Mouse (Mus musculus): ENCODE measurements around the gene Rhoh. TPM values are rescaled to one million over a fixed set of nuclear protein-coding genes. Genes with fewer than 3 reads are reported as not detected.

Rhoh gene
- polyA plus RNA-seq, 1 experiment from 2014 or later, result 5.1 TPM

DNA sequence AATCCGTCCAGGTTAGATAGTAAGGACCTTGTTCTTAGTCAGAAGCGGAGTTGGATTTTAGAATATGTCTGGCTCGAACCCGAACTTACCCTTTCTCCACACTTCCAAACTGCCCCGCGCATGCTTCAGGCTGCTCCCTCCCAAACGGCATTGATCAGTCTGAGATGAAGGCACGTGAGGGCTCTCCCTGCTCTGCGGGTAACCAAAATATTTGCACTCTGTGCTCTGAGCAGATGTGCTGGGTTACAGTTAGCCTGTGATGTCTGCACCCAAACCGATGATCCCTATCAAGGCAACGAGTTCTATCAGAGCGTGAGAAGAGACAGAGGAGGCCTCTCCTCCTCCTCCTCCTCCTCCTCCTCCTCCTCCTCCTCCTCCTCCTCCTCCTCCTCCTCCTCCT, 3.1 kb upstream of the Rhoh start:
- no peaks in the 10 kb centered on the region for H3K9me3 ChIP-seq (ENCODE audit: low read length)
- 46% methylated on average over 12 of the region's 12 CpGs for WGBS (ENCODE audit: insufficient replicate concordance)
- DNase-seq, result no peak
- peak; percentile 43 for ATAC-seq
- H3K4me3 ChIP-seq (ENCODE audit: low read depth, low read length), result no peak overlapping the region
- 0 out of 2 replicates have a peak overlapping the region, but pooled peaks have one; percentile 5 for H3K9ac ChIP-seq (replicated peaks)
- no peak overlapping the region for H3K4me2 ChIP-seq (ENCODE audit: low read depth, low read length)
- TF ChIP-seq EP300 (IDR thresholded peaks at IDR 0.05; ENCODE audit: low read depth) (no peak), CTCF (IDR thresholded peaks at IDR 0.05; ENCODE audit: low read depth) (no peak)
- H3K27ac ChIP-seq (ENCODE audit: low read depth), result peak overlapping the region; percentile 48; the same call in 1 of the 2 replicates
- H3K27me3 ChIP-seq (ENCODE audit: insufficient read depth, low read length), result no peaks in the 10 kb centered on the region
- H3K36me3 ChIP-seq (replicated peaks; ENCODE audit: insufficient read depth, low read length), result no peaks in the 10 kb centered on the region
- H3K4me1 ChIP-seq (ENCODE audit: insufficient read depth), result peaks cover 4% of the 10 kb centered on the region; the same call in 1 of the 2 replicates

GRCm38 (mm10) chr5:65858355-65858754, 2.7 kb upstream of the Rhoh start:
- ATAC-seq (no peak), DNase-seq (no peak)
- H3K4me3 ChIP-seq (ENCODE audit: low read depth, low read length), result no peak overlapping the region
- H3K9me3 ChIP-seq (ENCODE audit: low read length), result no peaks in the 10 kb centered on the region
- WGBS (ENCODE audit: insufficient replicate concordance), result 75% methylated on average over 4 of the region's 6 CpGs
- no peaks in the 10 kb centered on the region for H3K27me3 ChIP-seq (ENCODE audit: insufficient read depth, low read length)
- no peaks in the 10 kb centered on the region for H3K36me3 ChIP-seq (replicated peaks; ENCODE audit: insufficient read depth, low read length)
- no peak overlapping the region for H3K4me2 ChIP-seq (ENCODE audit: low read depth, low read length)
- TF ChIP-seq EP300 (IDR thresholded peaks at IDR 0.05; ENCODE audit: low read depth) (no peak), CTCF (IDR thresholded peaks at IDR 0.05; ENCODE audit: low read depth) (no peak)
- peak overlapping the region; percentile 34; the same call in 1 of the 2 replicates for H3K27ac ChIP-seq (ENCODE audit: low read depth)
- peaks cover 4% of the 10 kb centered on the region; the same call in 1 of the 2 replicates for H3K4me1 ChIP-seq (ENCODE audit: insufficient read depth)
- H3K9ac ChIP-seq (replicated peaks), result no peak overlapping the region

DNA sequence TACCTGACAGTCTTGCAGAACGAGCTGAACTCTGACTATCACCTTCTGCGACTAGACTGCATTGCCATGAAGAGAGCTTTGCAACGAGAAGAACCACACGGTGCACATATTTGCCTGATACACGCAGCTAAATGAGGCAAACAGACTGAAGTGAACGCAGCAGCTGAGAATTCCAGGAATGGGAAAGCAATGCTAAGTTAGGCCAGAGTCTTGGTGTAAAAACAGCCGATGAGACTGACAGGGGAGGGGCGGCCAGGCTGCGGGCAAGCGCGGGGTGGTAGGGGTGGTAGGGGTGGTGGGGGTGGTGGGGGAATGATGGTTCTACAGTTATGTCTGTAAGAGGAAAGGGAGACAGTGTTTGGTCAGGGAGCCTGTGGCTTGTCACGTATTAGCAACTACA, 2.1 kb upstream of the Rhoh start:
- Histone ChIP-seq H3K27ac (ENCODE audit: low read depth) (peak overlapping the region; percentile 34; the same call in 1 of the 2 replicates), H3K27me3 (ENCODE audit: insufficient read depth, low read length) (no peaks in the 10 kb centered on the region), H3K4me2 (ENCODE audit: low read depth, low read length) (no peak overlapping the region), H3K9ac (replicated peaks) (no peak overlapping the region), H3K9me3 (ENCODE audit: low read length) (no peaks in the 10 kb centered on the region), H3K4me1 (ENCODE audit: insufficient read depth) (peaks cover 4% of the 10 kb centered on the region; the same call in 1 of the 2 replicates), H3K36me3 (replicated peaks; ENCODE audit: insufficient read depth, low read length) (no peaks in the 10 kb centered on the region), H3K4me3 (ENCODE audit: low read depth, low read length) (no peak overlapping the region)
- WGBS (ENCODE audit: insufficient replicate concordance), result 68% methylated on average over 12 of the region's 12 CpGs
- DNase-seq (no peak), ATAC-seq (no peak)
- no peak for TF ChIP-seq EP300 (IDR thresholded peaks at IDR 0.05; ENCODE audit: low read depth)
- TF ChIP-seq CTCF (IDR thresholded peaks at IDR 0.05; ENCODE audit: low read depth), result no peak

DNA sequence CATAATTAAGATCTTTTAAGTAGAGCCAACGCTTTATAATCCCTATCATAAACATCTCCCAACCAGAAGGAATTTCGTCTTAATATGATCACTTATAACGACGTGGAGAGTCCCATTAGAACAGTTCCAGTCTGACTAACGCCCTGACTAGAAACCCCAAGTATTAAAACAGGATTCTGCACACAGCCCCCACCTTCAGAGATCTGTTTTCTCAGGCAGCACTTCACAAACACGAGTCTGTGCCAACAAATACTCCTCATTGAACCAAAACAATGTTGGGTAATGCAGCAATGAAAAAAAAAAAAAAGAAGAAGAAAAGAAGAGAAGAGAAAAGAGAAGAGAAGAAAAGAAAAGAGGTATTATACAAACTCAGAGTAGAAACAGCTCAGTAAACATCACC, 1.6 kb upstream of the Rhoh start:
- no peaks in the 10 kb centered on the region for H3K36me3 ChIP-seq (replicated peaks; ENCODE audit: insufficient read depth, low read length)
- H3K27ac ChIP-seq (ENCODE audit: low read depth), result no peak overlapping the region
- no peak for TF ChIP-seq CTCF (IDR thresholded peaks at IDR 0.05; ENCODE audit: low read depth)
- no peak for TF ChIP-seq EP300 (IDR thresholded peaks at IDR 0.05; ENCODE audit: low read depth)
- ATAC-seq (no peak), DNase-seq (no peak)
- H3K4me3 ChIP-seq (ENCODE audit: low read depth, low read length), result no peak overlapping the region
- 56% methylated on average over 6 of the region's 6 CpGs for WGBS (ENCODE audit: insufficient replicate concordance)
- H3K27me3 ChIP-seq (ENCODE audit: insufficient read depth, low read length), result no peaks in the 10 kb centered on the region
- no peak overlapping the region for H3K4me2 ChIP-seq (ENCODE audit: low read depth, low read length)
- peaks cover 4% of the 10 kb centered on the region; the same call in 1 of the 2 replicates for H3K4me1 ChIP-seq (ENCODE audit: insufficient read depth)
- no peaks in the 10 kb centered on the region for H3K9me3 ChIP-seq (ENCODE audit: low read length)
- no peak overlapping the region for H3K9ac ChIP-seq (replicated peaks)

DNA sequence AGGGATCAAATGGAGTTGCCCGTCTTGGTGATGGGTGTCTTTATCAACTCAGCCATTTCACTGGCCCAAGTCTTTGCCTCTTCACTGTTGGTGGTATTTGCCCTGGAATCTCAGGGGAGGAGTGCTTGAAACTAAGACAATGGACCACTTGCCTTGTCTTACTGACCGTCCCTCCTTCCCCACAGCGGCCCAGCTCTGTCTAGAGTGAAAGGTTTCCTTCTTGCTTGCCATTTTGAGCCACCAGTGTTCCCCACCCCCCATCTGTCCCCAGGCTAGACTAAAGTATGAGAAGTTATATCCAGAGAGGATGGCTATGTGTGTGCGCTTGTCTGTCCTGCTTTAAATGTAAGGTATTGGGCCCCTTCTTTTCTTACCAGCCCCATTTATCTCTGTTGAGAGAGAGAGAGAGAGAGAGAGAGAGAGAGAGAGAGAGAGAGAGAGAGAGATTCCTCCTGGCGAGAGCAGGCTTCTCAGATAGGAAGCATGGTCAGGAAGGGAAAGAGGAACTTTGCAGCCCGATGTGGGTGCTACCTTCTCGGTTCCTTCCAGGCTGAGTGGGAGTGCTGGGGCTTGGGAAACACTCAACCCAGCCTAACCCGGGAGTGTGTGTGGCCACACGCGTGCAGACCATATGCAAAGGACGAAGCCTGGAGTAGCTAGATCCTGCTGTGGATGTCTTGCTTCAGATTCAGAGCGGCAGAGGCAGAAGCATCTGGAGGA, 572 bp upstream of the Rhoh start:
- Histone ChIP-seq H3K36me3 (replicated peaks; ENCODE audit: insufficient read depth, low read length) (no peaks in the 10 kb centered on the region), H3K4me1 (ENCODE audit: insufficient read depth) (peaks cover 4% of the 10 kb centered on the region; the same call in 1 of the 2 replicates), H3K27me3 (ENCODE audit: insufficient read depth, low read length) (no peaks in the 10 kb centered on the region), H3K4me2 (ENCODE audit: low read depth, low read length) (peak overlapping the region; percentile 38), H3K27ac (ENCODE audit: low read depth) (peak overlapping the region; percentile 62; the same call in 1 of the 2 replicates), H3K4me3 (ENCODE audit: low read depth, low read length) (no peak overlapping the region), H3K9ac (replicated peaks) (no peak overlapping the region), H3K9me3 (ENCODE audit: low read length) (no peaks in the 10 kb centered on the region)
- 43% methylated on average over 12 of the region's 12 CpGs for WGBS (ENCODE audit: insufficient replicate concordance)
- ATAC-seq, result peak; percentile 40; the same call in 1 of the 2 replicates
- DNase-seq, result peak; percentile 40
- no peak for TF ChIP-seq CTCF (IDR thresholded peaks at IDR 0.05; ENCODE audit: low read depth)
- TF ChIP-seq EP300 (IDR thresholded peaks at IDR 0.05; ENCODE audit: low read depth), result no peak

DNA sequence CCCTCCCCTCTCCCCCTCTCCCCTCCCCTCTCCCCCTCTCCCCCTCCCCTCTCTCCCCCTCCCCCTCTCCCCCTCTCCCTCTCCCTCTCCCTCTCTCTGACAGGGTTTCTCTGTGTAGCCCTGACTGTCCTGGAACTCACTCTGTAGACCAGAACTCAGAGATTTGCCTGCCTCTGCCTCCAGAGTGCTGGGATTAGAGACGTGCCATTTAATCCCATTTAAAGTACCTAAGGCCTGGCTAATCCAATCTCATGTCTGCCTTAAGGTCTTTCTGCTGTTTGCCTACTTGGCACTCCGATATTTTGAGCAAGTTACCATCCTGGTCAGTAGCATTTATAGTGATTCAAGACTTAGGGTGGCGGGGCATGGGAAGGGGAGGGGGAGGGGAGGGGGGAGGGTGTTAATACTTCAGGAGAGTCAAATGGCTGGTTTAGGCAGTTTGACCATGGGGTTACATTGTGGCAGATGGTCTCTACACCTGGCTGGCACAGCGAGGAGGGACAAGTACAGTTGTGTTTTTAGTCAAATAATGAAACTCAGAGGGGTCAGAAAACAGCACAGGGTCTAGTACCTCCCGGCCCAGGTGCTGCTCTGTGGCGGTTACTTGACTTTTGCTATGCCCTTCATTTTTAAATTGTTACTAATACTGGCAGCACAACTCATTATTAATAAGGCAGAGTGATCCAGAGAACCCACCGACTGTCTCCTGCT, 1.4 kb downstream of the Rhoh start:
- Histone ChIP-seq H3K9me3 (ENCODE audit: low read length) (no peaks in the 10 kb centered on the region), H3K27ac (ENCODE audit: low read depth) (peak overlapping the region; percentile 77), H3K36me3 (replicated peaks; ENCODE audit: insufficient read depth, low read length) (no peaks in the 10 kb centered on the region), H3K9ac (replicated peaks) (no peak overlapping the region), H3K4me1 (ENCODE audit: insufficient read depth) (peaks cover 4% of the 10 kb centered on the region), H3K4me3 (ENCODE audit: low read depth, low read length) (peak overlapping the region; percentile 39; the same call in 1 of the 2 replicates), H3K4me2 (ENCODE audit: low read depth, low read length) (peak overlapping the region; percentile 55; the same call in 1 of the 2 replicates), H3K27me3 (ENCODE audit: insufficient read depth, low read length) (no peaks in the 10 kb centered on the region)
- ATAC-seq, result peak; percentile 33; the same call in 1 of the 2 replicates
- TF ChIP-seq EP300 (IDR thresholded peaks at IDR 0.05; ENCODE audit: low read depth), result no peak
- TF ChIP-seq CTCF (IDR thresholded peaks at IDR 0.05; ENCODE audit: low read depth), result no peak
- WGBS (ENCODE audit: insufficient replicate concordance), result 76% methylated on average over 7 of the region's 7 CpGs
- no peak for DNase-seq

Measured in liver, postnatal 0 days (tissue).